Mouse (Mus musculus) limb, embryonic 14.5 days (tissue): ENCODE results near the gene Zfp775. TPM values are rescaled to one million over a fixed set of nuclear protein-coding genes. Genes with fewer than 3 reads are reported as not detected.
A peak's percentile ranks its signal among the peaks of the same experiment; 100 is the strongest.

ENCODE experiments used
- ATAC-seq: fragments of 200-750 bp; cut with Nextera tagmentation; 2 replicates; pipeline ENCODE4 v1.8.0; 2017; ENCODE audit warnings: low read depth, moderate number of reproducible peaks, moderate TSS enrichment; ENCODE audit not compliant: low FRiP score
- DNase-seq: peaks from one replicate; pipeline ENCODE4 v3.0.0-alpha.2; 2015; ENCODE audit warnings: low spot score
- H3K27ac ChIP-seq: fragments of 300-500 bp; sonication (generic); replicated peaks from 2 replicates; pipeline ENCODE4 v1.5.1; 2014; ENCODE audit warnings: low read depth, mild to moderate bottlenecking, low read length, moderate library complexity, mixed read lengths
- H3K27me3 ChIP-seq: fragments of 300-500 bp; sonication (generic); 2 replicates; pipeline ENCODE4 v1.6.1; 2014; ENCODE audit warnings: low read length, mixed read lengths; ENCODE audit not compliant: control insufficient read depth, insufficient read depth
- H3K36me3 ChIP-seq: fragments of 300-500 bp; sonication (generic); 2 replicates; pipeline ENCODE4 v1.6.1; 2014; ENCODE audit warnings: mild to moderate bottlenecking, low read length, moderate library complexity, mixed read lengths; ENCODE audit not compliant: control insufficient read depth, insufficient read depth
- H3K4me1 ChIP-seq: fragments of 300-500 bp; sonication (generic); 2 replicates; pipeline ENCODE4 v1.6.1; 2014; ENCODE audit warnings: antibody characterized with exemption, low read length, mixed read lengths; ENCODE audit not compliant: control insufficient read depth, insufficient read depth
- H3K4me2 ChIP-seq: fragments of 300-500 bp; sonication (generic); replicated peaks from 2 replicates; pipeline ENCODE4 v1.6.1; 2014; ENCODE audit warnings: low read depth, mild to moderate bottlenecking, low read length, moderate library complexity; ENCODE audit not compliant: severe bottlenecking
- H3K4me3 ChIP-seq: fragments of 300-500 bp; sonication (generic); replicated peaks from 2 replicates; pipeline ENCODE4 v1.5.1; 2014; ENCODE audit warnings: low read length
- H3K9ac ChIP-seq: fragments of 300-500 bp; sonication (generic); 2 replicates; pipeline ENCODE4 v1.6.1; 2014; ENCODE audit warnings: mild to moderate bottlenecking, low read depth, low read length, moderate library complexity; ENCODE audit not compliant: severe bottlenecking
- H3K9me3 ChIP-seq: fragments of 300-500 bp; sonication (generic); 2 replicates; pipeline ENCODE4 v1.6.1; 2016; ENCODE audit warnings: low read length; ENCODE audit not compliant: control insufficient read depth
- POLR2A ChIP-seq: fragments of 200-500 bp; IDR thresholded peaks from 2 replicates; pipeline ENCODE4 v1.8.0; 2012; ENCODE audit warnings: inconsistent platforms, mild to moderate bottlenecking, moderate library complexity, borderline replicate concordance; ENCODE audit not compliant: insufficient read depth, insufficient read length; ENCODE audit errors: extremely low read depth
- WGBS: fragments of 180-500 bp; shearing (Covaris S2); extraction: QIAGEN DNeasy Blood & Tissue Kit; methylation state at CpG from one replicate; pipeline ENCODE4 v1.1.7; 2014; 5-methylcytosine and 5-hydroxymethylcytosine counted together
- polyA plus RNA-seq, 2 experiments: library from polyadenylated mRNA; depleted of rRNA in 1 of 2; stranded (reverse) in 1 of 2; unstranded in 1 of 2; fragments of >200 nt; fragmentation: Nextera tagmentation in 1 of 2; extraction: Ambion mirVana in 1 of 2; gene quantifications; 2 replicates each; pipeline versions ENCODE4 v1.2.1 to v1.2.3; 2012 to 2014

The Zfp775 gene
- 4.8 and 6.4 TPM in 2 replicates for polyA plus RNA-seq (2012; rRNA removed)
- 5.8 and 5.9 TPM in 2 replicates for polyA plus RNA-seq (2014; fragmentation: Nextera tagmentation; extraction: Ambion mirVana)

DNA sequence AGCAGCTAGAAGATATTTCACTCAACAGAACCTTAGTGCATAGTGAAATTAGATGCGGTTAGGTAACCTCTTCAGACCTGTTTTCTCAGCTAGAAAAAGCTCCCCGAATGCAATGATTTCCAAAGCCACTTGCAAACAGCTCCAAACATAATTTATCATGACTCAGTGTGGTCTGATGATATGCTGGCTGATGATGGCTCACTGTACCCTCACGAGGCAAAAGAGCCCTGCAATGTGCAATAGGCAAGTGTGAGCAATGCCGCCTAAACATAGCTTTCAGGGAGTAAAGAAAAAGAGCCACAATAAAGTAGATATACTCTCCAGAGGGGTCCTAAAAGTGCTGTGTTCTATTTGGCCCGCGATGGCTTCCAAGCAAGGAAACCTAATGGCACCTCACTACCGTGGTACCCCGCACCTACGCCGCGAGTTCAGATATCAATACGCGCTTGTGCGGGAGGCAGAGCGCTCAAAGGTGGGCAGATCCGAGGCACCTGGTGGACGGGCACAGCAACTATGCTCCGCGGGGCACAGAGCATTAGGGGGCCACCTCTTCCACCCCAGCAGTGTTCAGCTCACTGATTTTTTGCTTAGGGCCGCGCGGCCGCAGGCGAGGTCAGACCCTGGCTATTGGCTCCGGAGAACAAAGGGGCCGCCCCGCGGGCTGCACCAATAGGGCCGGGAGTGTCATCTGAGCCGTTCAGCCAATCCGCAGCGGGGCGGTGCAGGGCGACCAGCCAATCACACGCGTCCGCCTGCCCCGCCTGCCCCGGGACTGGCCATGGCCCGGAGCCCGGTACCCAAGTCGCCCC is at the start of gene Zfp775:
TSS of gene Zfp775 (plus strand) at position 793 of the 809 bp plus-strand sequence.
- Histone ChIP-seq H3K36me3 (peaks cover 38% of the 10 kb centered on the region), H3K9ac (peak within 1 kb of the TSS; percentile 79), H3K4me2 (peak within 1 kb of the TSS; percentile 94), H3K27me3 (no peaks in the 10 kb centered on the region), H3K27ac (peak within 1 kb of the TSS; percentile 67), H3K4me3 (peak within 1 kb of the TSS; percentile 73), H3K9me3 (peaks cover 20% of the 10 kb centered on the region), H3K4me1 (0 out of 2 replicates have a peak, but pooled peaks cover 7% of the 10 kb centered on the region)
- peak; percentile 100 for ATAC-seq
- peak; percentile 95 for DNase-seq
- TF ChIP-seq POLR2A = 0 out of 2 replicates have a peak, but pooled peaks have one; percentile 34
- 7% methylated on average over 42 of the region's 42 CpGs for WGBS

DNA sequence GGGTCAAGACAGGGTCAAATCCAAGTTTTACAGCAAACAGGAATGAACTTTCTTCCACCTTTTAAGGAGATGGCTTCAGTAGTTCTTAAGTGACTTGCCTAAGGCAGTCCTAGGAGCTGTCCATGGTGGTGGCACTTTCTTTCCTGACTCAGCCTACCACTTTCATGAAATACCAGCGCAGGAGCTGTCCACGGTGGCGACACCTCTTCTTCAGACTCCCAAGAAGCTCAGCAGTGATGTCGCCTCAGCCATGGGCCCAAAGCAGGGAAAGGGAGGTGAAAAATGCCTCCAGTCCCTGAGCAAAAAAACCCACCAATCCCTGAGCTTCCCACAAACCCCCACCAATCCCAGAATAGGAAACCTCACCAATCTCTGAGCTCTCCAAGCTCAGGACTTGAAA is 48.9 kb upstream of the Zfp775 start:
- H3K4me2 ChIP-seq = no peak overlapping the region
- H3K27ac ChIP-seq = no peak overlapping the region
- no peak for DNase-seq
- H3K36me3 ChIP-seq = no peaks in the 10 kb centered on the region
- ATAC-seq = no peak
- H3K9ac ChIP-seq = no peak overlapping the region
- peaks cover 8% of the 10 kb centered on the region; the same call in 1 of the 2 replicates for H3K4me1 ChIP-seq
- no peak overlapping the region for H3K4me3 ChIP-seq
- H3K27me3 ChIP-seq = no peaks in the 10 kb centered on the region
- no peaks in the 10 kb centered on the region for H3K9me3 ChIP-seq
- 64% methylated on average over 4 of the region's 4 CpGs for WGBS
- TF ChIP-seq POLR2A = no peak

DNA sequence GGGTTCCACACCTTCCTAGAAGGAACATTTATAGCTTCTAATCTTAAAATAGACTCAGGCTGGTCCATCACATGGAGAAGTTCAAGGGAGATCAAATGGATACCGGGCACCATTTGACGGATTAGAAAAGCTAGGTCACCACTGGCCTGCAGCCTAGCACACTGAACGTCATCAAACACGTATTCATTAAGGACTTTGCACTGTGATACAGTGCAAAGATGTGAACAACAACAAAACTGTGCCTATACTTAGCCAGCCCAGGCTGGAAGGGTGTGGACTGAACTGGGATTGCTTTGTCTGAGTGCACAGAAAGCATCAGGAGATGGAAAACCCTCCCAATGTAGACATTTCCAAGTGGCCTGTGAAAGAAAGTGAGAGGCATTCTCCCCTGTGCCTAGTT is 48.0 kb upstream of the Zfp775 start:
- WGBS = 84% methylated on average over 4 of the region's 4 CpGs
- Histone ChIP-seq H3K9ac (0 out of 2 replicates have a peak overlapping the region, but pooled peaks have one; percentile 77), H3K4me3 (peak overlapping the region; percentile 58), H3K27ac (peak overlapping the region; percentile 97), H3K4me1 (peaks cover 8% of the 10 kb centered on the region; the same call in 1 of the 2 replicates), H3K4me2 (peak overlapping the region; percentile 84), H3K27me3 (no peaks in the 10 kb centered on the region), H3K36me3 (no peaks in the 10 kb centered on the region), H3K9me3 (no peaks in the 10 kb centered on the region)
- DNase-seq (no peak), ATAC-seq (no peak)
- no peak for TF ChIP-seq POLR2A

DNA sequence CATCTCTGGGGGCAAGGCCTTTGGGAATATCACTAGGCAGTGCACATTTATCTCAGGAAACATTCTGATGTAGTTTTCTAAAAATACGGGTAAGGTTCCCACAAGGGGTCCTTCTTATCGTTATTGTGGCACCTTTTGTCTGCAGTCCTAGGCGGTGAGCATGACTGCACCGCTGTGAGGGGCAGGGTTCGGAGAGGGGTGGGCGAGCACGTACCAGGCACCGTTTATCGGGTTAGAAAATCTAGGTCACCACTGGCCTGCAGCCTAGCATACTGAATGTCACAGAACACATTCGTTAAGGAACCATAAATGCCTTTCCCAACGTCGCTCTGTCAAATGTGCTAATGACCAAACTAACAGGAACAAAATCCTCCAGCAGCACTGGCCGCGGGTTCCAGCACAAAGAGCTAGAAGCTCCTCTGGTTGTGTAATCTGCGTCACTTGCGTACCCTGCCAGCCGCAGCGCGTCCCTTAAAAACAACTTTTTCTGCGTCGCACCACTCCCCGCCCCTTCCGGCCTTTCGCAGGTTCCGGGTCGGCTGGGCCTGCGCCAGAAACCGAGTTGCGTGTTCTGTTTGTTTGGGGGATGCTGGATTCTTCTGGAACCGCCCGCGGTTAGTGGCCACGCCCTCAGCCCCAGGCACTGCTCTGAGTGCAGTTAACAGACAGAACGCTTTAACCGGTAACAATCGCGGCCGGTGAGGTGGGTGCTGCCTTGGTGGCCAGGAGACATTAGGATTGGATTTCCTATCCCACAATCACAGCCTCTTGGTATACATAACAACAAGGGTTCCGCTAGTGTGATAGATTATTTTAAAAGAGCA is 47.4 kb upstream of the Zfp775 start, which contains the start of gene Lrrc61:
TSS of gene Lrrc61 (plus strand) at position 517 of the 824 bp plus-strand sequence.
- DNase-seq = peak; percentile 97
- peak; percentile 93 for ATAC-seq
- Histone ChIP-seq H3K4me3 (peak within 1 kb of the TSS; percentile 58), H3K27me3 (no peaks in the 10 kb centered on the region), H3K4me2 (peak within 1 kb of the TSS; percentile 84), H3K9ac (peak within 1 kb of the TSS; percentile 77), H3K27ac (peak within 1 kb of the TSS; percentile 97), H3K36me3 (no peaks in the 10 kb centered on the region), H3K4me1 (peaks cover 8% of the 10 kb centered on the region; the same call in 1 of the 2 replicates), H3K9me3 (no peaks in the 10 kb centered on the region)
- peak; percentile 79; the same call in 1 of the 2 replicates for TF ChIP-seq POLR2A
- 1% methylated on average over 37 of the region's 39 CpGs for WGBS
